Mouse (Mus musculus) brain, embryonic 14.5 days (tissue): ENCODE data around the gene Rab25.

Experiments used
- CTCF ChIP-seq: fragments of 200-500 bp; IDR thresholded peaks from 2 replicates; pipeline ENCODE4 v1.5.1; 2012; ENCODE audit warnings: inconsistent platforms, mild to moderate bottlenecking, moderate library complexity, borderline replicate concordance; ENCODE audit not compliant: insufficient read depth, insufficient read length; ENCODE audit errors: extremely low read depth
- POLR2A ChIP-seq: fragments of 200-500 bp; IDR thresholded peaks from 2 replicates; pipeline ENCODE4 v1.6.1; 2012; ENCODE audit warnings: mild to moderate bottlenecking, inconsistent platforms, borderline replicate concordance; ENCODE audit not compliant: poor library complexity, insufficient read depth, insufficient read length, severe bottlenecking; ENCODE audit errors: extremely low read depth

GRCm38 (mm10) chr3:88503505-88503863 is 44.6 kb downstream of the Rab25 start:
- TF ChIP-seq CTCF (no peak), POLR2A (no peak)
